Mouse (Mus musculus): ENCODE results near the gene Actr1b.
"Not testable (repeated sequence)": the region's sequence is repeated elsewhere in the genome, so short reads cannot be mapped to it uniquely, and the experiment has no call there.

Gene Actr1b

DNA sequence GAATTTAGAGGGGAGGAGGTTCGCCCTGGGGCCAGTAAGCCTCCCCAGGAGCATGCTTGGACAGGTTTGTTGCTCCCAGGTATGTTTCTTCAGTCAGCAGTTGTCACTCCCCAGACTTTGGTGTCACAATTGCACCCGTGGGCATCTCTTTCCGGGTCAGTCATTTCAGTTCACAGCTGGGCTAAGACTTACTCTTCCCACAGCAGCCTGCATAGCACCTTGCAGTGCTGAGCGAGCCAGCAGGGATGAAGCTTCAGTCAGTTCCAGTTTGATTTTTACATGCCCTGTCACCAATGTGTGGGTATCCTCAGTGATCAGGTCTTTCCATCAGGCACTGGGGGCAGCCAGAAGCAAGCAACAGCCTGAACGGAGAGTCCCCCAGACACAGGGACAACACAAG is 17.2 kb downstream of the Actr1b start:
- DNase-seq (ENCODE audit: low spot score), result no peak

DNA sequence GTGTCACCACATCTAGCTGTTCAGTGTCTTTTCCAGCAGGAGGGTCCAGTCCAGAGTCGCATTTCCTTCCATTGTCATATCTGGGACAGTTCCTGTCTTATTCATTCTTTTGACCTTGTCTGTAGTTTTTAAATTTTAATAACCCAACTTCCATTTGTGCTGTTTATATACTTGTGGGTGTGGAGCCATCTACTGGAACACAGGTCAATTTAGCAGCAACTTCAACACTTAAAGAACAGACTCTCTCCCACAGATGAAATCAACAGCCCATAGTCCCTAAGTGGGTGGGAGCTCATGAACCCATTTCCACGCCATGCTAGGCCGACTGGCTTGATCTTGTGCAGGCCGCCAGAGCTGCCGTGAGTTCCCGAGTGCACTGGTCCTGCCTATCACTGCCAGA is 17.8 kb downstream of the Actr1b start:
- no peak for DNase-seq (ENCODE audit: low spot score)

DNA sequence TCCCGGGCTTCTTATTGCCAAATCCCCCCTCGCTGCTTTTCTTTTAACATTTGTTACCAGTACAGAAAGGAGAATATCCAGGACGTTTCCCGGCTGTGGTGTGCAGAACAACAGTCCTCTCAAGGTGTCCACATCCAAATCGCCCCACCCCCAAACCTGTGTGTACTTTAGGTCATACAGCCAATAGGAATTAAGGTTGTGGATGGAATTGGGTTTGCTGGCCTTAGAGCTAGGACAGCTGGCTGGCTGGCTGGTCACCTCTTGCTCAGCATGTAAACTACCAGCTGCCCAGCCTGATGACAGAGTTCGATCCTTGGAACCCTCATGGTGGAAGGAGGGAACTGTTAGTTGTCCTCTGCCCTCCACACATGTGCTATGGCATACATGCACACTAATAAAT is 19.4 kb downstream of the Actr1b start:
- DNase-seq (ENCODE audit: low spot score), result no peak

- DNase-seq (ENCODE audit: low spot score), result peak; percentile 84
Observed at GRCm38 (mm10) chr1:36691271-36692155, 22.7 kb downstream of the Actr1b start, which contains the start of gene Cox5b. Gene Cox5b, plus strand, starts transcription at chr1:36691449.

DNA sequence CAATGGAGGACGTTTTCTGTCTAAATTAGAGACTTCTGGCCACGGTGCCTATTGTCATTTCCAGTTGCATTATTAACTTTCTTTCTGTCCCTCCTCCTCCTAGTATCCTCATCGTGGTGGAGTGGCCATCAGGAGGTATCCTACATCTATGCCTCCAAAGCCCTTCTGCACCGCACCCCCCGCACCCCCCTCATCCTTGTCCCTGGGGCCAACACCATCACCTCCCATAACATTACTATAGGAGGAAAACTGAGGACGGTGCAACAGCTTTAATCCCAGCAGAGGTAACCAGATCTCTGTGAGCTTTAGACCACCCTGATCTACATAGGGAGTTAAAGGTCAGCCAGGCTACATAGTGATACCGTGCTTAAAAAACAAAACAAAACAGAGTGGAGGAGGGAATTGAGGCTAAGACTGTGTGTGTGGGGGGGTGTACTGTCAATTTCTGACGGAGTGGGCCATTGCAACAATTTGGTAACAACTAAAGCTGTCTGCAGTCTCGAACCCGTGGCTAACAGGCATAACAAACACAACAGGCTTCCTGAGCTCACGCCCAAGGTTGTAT is 23.5 kb downstream of the Actr1b start:
- DNase-seq (ENCODE audit: low spot score), result no peak

- DNase-seq (ENCODE audit: low spot score), result peak; percentile 58
Observed at GRCm38 (mm10) chr1:36683810-36684467, 30.3 kb downstream of the Actr1b start.

DNA sequence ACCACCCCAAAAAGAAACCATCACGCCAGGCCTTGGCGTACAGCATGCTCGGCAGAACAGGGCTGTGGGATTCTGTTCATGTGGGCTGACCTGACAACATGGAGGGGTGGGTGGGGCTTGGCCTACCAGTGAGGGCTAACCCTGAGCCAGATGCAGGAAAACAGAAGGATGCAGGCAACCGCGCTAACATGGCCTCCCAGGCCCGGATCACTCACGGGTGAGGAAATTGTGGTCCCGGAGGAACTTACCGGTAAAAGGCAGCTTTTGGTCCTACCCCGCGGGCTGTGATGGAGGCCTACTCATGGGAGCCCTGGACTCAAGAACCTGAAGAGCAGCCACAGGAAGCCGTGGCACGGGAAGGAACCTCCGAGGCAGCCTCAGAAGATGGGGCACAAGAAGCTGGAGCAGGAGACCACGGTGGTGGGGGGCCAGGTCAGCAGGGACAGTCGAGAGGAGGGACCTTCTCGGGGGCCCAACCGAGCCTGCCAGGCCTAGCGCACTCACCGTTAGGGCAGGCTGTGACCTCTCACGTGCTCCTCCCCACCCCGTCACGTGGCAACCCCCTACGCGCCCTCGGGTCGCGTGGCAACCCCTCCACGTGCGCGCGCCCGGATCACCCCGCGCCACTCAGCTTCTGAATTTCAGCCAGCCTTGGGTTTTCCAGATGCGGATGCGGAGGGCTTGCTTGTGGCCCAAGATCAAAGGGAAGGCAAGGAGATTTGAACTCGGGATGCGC is 31.4 kb downstream of the Actr1b start, which contains the start of gene Fam178b:
Gene Fam178b (minus strand): TSS at position 564 of the 736 bp plus-strand sequence.
- DNase-seq (ENCODE audit: low spot score), result no peak

DNA sequence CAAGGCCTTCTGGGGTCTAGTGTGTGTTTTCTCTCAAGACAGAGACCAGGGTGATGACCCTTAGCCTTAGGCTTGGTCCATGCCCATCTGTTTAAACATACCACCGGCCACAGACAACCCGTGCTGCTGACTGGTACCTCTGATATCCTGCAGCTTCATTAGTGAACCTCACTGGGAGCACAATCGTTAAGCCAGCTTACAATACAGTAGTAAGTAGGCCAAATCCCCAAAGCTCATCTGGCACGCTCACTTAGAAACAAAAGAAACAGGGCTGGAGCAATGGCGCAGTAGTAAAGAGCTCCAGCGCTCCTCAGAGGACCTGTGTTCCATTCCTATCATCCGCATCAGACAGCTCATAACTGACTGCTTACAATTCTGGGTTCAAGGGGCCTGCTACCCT is 33.3 kb downstream of the Actr1b start:
- no peak for DNase-seq (ENCODE audit: low spot score)

GRCm38 (mm10) chr1:36674936-36675335 is 39.3 kb downstream of the Actr1b start:
- no peak for DNase-seq (ENCODE audit: low spot score)

DNA sequence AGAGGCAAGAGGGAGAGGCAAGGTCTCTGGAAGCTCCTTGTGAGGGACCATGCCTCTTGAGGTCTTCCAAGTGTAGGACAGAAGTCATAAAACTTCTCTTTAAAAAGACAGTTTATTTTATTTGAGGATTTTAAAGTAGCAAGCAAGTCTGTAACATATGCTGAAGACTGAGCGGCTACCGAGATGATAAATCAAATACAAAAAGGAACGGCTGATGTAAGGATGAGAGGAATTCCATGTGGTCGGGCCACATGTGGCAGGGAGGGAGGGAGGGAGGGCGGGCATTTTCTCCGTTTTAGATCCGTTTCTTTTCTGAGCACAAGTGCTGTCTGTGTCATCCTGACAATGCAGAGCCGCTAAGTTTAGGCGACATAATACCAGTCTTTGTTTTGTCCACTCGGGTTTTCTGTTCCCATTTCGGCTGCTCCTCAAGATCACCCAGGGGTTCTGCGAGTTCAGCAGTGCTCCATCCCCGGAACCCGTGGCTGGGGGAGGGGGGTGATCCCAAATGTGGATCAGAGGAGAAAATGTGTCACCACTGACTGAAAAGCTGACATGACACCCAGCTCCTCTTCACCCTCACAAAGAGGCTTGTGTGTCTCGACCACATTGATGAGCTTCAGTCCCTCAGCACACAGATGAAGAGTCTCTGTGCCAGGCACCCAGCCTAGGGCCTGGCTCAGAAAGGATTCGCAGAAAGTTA is 41.4 kb downstream of the Actr1b start:
- DNase-seq (ENCODE audit: low spot score), result no peak

GRCm38 (mm10) chr1:36671260-36671659 is 43.0 kb downstream of the Actr1b start:
- DNase-seq (ENCODE audit: low spot score), result no peak

DNA sequence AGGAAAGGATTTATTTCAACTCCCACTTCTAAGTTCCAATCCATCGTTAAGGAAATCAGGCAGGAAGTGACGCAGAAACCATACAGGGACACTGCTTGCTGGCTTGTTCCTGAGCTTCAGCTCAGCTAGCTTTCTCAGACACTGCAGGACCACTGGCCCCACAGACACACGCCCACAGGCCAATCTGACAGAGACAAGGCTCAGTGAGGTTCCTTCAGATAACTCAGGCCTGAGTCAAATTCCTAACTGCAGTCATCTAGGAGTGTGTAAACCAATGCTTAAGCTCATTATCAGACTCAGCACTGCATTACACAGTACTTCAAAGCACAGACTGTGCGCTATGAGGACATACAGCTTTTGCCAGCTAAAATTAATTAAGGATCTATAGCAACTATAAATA is 44.0 kb downstream of the Actr1b start:
- DNase-seq (ENCODE audit: low spot score), result no peak

- not testable (repeated sequence) for DNase-seq (ENCODE audit: low spot score)
Observed at GRCm38 (mm10) chr1:36668007-36668406, 46.2 kb downstream of the Actr1b start.

- DNase-seq (ENCODE audit: low spot score), result no peak
Observed at GRCm38 (mm10) chr1:36665934-36666333, 48.3 kb downstream of the Actr1b start.

GRCm38 (mm10) chr1:36665165-36665723 is 49.0 kb downstream of the Actr1b start:
- no peak for DNase-seq (ENCODE audit: low spot score)

- peak; percentile 11 for DNase-seq (ENCODE audit: low spot score)
Observed at GRCm38 (mm10) chr1:36664457-36664856, 49.8 kb downstream of the Actr1b start.

DNA sequence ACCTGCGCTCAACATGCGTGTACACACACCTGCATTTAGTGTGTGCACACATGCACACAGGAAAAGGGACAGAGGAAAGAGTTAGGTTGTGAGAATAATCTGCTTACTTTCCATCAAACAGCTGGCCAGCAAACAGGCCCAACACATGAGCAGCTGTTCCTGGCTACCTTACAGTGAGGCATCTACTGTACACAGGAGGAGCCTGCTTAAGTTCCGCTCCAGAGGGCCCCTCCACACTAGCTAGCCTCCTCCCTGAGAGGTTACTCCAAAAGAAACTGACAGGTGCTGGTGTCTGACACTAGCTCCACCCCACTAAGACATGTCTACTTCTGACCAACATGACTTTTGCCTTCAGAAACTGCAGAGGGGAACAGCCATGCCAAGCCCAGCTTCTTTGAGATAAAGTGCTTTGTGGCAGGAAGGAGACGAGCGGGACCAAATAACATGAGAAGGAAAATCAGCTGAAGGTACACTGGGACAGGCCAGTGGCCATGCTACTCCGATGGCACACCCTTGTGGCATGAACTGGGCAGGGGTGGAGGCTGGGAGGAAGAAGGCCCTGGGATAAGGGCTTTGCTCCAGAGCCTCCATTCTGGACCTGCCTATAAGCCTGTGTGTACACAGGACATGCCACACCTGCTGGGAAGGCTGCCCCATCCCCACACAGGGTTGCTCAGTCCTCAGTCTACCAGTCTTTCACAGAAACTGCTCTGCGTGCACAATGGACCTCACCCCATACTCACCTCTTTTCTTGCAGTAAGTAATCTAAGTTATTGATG is 55.4 kb downstream of the Actr1b start:
- DNase-seq (ENCODE audit: low spot score), result no peak

DNA sequence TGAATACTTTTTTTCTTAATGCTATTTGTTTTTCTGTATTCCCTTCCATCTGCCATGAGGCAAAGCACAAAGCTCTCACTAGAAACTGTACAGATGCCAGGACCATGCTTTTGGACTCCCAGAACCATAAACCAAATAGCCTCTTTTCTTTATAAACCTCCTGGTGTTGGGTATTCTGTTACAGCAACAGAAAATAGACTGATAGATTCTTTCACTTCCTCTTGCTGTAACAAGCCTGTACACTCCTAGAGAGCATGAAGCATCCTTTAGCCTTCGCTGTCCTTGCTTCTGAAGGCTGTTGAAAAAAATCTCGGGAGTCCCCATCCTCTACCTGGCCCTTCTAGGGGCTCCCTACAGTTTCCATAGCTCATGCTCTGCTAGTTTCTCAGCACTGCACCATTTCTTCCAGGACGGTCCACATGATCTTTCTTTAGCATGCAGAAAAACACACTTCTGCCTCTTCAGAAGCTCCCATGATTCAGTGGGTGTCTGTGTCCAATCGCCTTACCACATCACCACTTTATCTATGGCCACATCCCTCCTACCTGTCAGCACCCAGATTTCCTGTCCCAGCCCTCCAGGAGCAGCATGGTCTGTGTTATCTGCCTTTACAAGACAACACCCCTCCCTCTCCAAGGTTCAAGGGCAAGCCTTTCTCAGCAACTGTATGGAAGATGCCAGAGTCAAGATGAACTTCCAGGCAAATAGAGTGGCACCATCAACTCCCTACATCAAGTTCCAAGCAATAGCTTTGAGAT is 56.4 kb downstream of the Actr1b start:
- no peak for DNase-seq (ENCODE audit: low spot score)

- no peak for DNase-seq (ENCODE audit: low spot score)
Observed at GRCm38 (mm10) chr1:36656233-36656632, 58.0 kb downstream of the Actr1b start.

- no peak for DNase-seq (ENCODE audit: low spot score)
Observed at GRCm38 (mm10) chr1:36655039-36655438, 59.2 kb downstream of the Actr1b start.
